In the genomic region with DNA sequence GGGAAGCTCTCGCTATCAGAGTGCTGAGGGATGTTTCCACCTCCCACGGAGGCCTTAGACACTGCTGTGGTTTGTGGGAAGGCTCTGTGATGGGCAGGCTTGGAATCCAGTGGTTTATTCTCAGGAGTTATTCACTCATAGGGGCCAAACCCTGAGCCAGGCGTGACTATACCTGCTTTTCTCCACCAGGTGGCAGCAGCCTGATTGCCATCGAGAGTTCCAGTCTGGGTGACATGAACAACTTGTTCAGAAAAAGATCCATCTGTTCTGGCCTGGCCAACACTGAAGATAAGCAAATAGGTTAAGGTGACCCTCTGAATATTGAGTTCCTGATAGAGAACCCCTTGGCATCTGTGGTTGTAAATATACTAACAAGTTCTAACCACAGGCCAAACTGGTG, we compare ENCODE assay signal across 8 mouse cellular contexts. TPM values are rescaled to one million over a fixed set of nuclear protein-coding genes. Genes with fewer than 3 reads are reported as not detected.
DNase-seq lines count a peak whose midpoint lies in the region; ATAC-seq and TF ChIP-seq lines count a peak whose summit lies in the region.

No protein-coding gene starts in this region.

- no peak overlapping the region for H3K4me2 ChIP-seq in heart, embryonic 12.5 days
- no peak overlapping the region for H3K4me2 ChIP-seq in embryonic facial prominence, embryonic 14.5 days (ENCODE audit: low read depth, low read length)

- no peak for ATAC-seq in heart, embryonic 12.5 days (ENCODE audit: insufficient number of reproducible peaks, low FRiP score)
- ATAC-seq in embryonic facial prominence, embryonic 14.5 days (ENCODE audit: low read depth): peak; percentile 35; the same call in 1 of the 2 replicates

- WGBS in heart, embryonic 12.5 days: 2% methylated on average over 4 of the region's 4 CpGs
- 2% methylated on average over 4 of the region's 4 CpGs for WGBS in bone marrow, adult 2 months
- 1% methylated on average over 4 of the region's 4 CpGs for WGBS in embryonic facial prominence, embryonic 14.5 days
- 3% methylated on average over 4 of the region's 4 CpGs for WGBS in small intestine, adult 2 months

- peak; percentile 79 to 90 for DNase-seq in heart, adult 18-20 months
- DNase-seq in embryonic facial prominence, embryonic 14.5 days (ENCODE audit: low spot score): peak; percentile 86
- peak; percentile 83 to 88 for DNase-seq in heart, postnatal 10 days
- peak; percentile 84 for DNase-seq in layer of hippocampus, adult 9-10 months (ENCODE audit: low spot score)
- peak; percentile 84 for DNase-seq in lung, postnatal 25 days (ENCODE audit: low spot score)

- H3K9me3 ChIP-seq in heart, embryonic 12.5 days (replicated peaks): no peaks in the 10 kb centered on the region
- no peaks in the 10 kb centered on the region for H3K9me3 ChIP-seq in embryonic facial prominence, embryonic 14.5 days (ENCODE audit: control insufficient read depth, low read length)

- H3K4me3 ChIP-seq in heart, embryonic 12.5 days: no peak overlapping the region
- H3K4me3 ChIP-seq in bone marrow, adult 2 months (replicated peaks; ENCODE audit: control insufficient read depth, low read depth, low read length): no peak overlapping the region
- no peak overlapping the region for H3K4me3 ChIP-seq in embryonic facial prominence, embryonic 14.5 days (ENCODE audit: low read depth, low read length)
- no peak overlapping the region for H3K4me3 ChIP-seq in small intestine, adult 2 months (ENCODE audit: low read depth, low read length)

- intact Hi-C loops in heart, postnatal 10 days (cut with DNase I): loop anchor here (1.0 kb wide), 1 partner anchor 65 kb away; no protein-coding TSS in a partner anchor

- no peak for TF ChIP-seq POLR2A in bone marrow, adult 2 months (IDR thresholded peaks at IDR 0.05; ENCODE audit: borderline replicate concordance, control insufficient read depth, low read depth, low read length)
- TF ChIP-seq POLR2A in small intestine, adult 2 months (IDR thresholded peaks at IDR 0.05; ENCODE audit: low read depth, low read length): no peak

- H3K9ac ChIP-seq in heart, embryonic 12.5 days: no peak overlapping the region
- H3K9ac ChIP-seq in embryonic facial prominence, embryonic 14.5 days (ENCODE audit: low read depth, low read length): no peak overlapping the region

- peaks cover 30% of the 10 kb centered on the region for H3K4me1 ChIP-seq in heart, embryonic 12.5 days (replicated peaks)
- H3K4me1 ChIP-seq in bone marrow, adult 2 months (ENCODE audit: control insufficient read depth, insufficient read depth, low read length): peaks cover 5% of the 10 kb centered on the region
- H3K4me1 ChIP-seq in embryonic facial prominence, embryonic 14.5 days (ENCODE audit: control insufficient read depth, insufficient read depth, low read length): peaks cover 6% of the 10 kb centered on the region; the same call in 1 of the 2 replicates
- peaks cover 18% of the 10 kb centered on the region for H3K4me1 ChIP-seq in small intestine, adult 2 months (ENCODE audit: control insufficient read depth, insufficient read depth, insufficient read length, low read length)

- H3K27me3 ChIP-seq in heart, embryonic 12.5 days (replicated peaks): no peaks in the 10 kb centered on the region
- no peaks in the 10 kb centered on the region for H3K27me3 ChIP-seq in embryonic facial prominence, embryonic 14.5 days (replicated peaks; ENCODE audit: control insufficient read depth, insufficient read depth, low read length)
- no peaks in the 10 kb centered on the region for H3K27me3 ChIP-seq in small intestine, adult 2 months (ENCODE audit: control insufficient read depth, insufficient read depth, low read length)

- no peak overlapping the region for H3K27ac ChIP-seq in heart, embryonic 12.5 days (ENCODE audit: poor library complexity, severe bottlenecking)
- no peak overlapping the region for H3K27ac ChIP-seq in bone marrow, adult 2 months (ENCODE audit: control insufficient read depth, insufficient read depth, low read depth, low read length, poor library complexity)
- no peak overlapping the region for H3K27ac ChIP-seq in embryonic facial prominence, embryonic 14.5 days (replicated peaks; ENCODE audit: low read depth, low read length)
- no peak overlapping the region for H3K27ac ChIP-seq in small intestine, adult 2 months (ENCODE audit: insufficient read depth, low read depth, low read length)

- H3K36me3 ChIP-seq in heart, embryonic 12.5 days: peaks cover 6% of the 10 kb centered on the region
- H3K36me3 ChIP-seq in embryonic facial prominence, embryonic 14.5 days (ENCODE audit: control insufficient read depth, insufficient read depth, low read length): peaks cover 13% of the 10 kb centered on the region
- H3K36me3 ChIP-seq in small intestine, adult 2 months (ENCODE audit: control insufficient read depth, insufficient read depth, low read length): peaks cover 5% of the 10 kb centered on the region

- peak; percentile 94 for TF ChIP-seq CTCF in bone marrow, adult 2 months (IDR thresholded peaks at IDR 0.05; ENCODE audit: control insufficient read depth, insufficient read depth, low read length)
- TF ChIP-seq CTCF in small intestine, adult 2 months (IDR thresholded peaks at IDR 0.05; ENCODE audit: extremely low read depth, insufficient read length, insufficient replicate concordance, low read depth, low read length): peak; percentile 81; the same call in 1 of the 2 replicates

RNA-seq across cellular contexts. Expression of gene Phb, which starts 19.3 kb away (rescaled TPM):
- total RNA-seq in heart, adult 18-20 months (2021): 100 to 1,000 TPM; 428 to 436 TPM
- 260 and 286 TPM in 2 replicates for polyA plus RNA-seq in heart, embryonic 12.5 days (2016; fragmentation: Nextera tagmentation; extraction: Ambion mirVana)
- polyA plus RNA-seq in bone marrow, adult 2 months (2011; ENCODE audit: insufficient read depth, insufficient read length, low replicate concordance, missing spikeins): 26.2 and 95.5 TPM in 2 replicates
- 238 and 240 TPM in 2 replicates for polyA plus RNA-seq in embryonic facial prominence, embryonic 14.5 days (2014; fragmentation: Nextera tagmentation; extraction: Ambion mirVana)
- 100 to 1,000 TPM; 337 to 343 TPM for total RNA-seq in heart, postnatal 10 days (2021)
- 61.3 and 68.9 TPM in 2 replicates for polyA plus RNA-seq in small intestine, adult 2 months (2012; rRNA removed)

RNA-seq across cellular contexts. Expression of gene Zfp652, which starts 26.4 kb away (rescaled TPM):
- total RNA-seq in heart, adult 18-20 months (2021): 10 to 100 TPM; 49.4 to 52.2 TPM
- 12.8 and 14.3 TPM in 2 replicates for polyA plus RNA-seq in heart, embryonic 12.5 days (2016; fragmentation: Nextera tagmentation; extraction: Ambion mirVana)
- 15.3 and 24.5 TPM in 2 replicates for polyA plus RNA-seq in bone marrow, adult 2 months (2011; ENCODE audit: insufficient read depth, insufficient read length, low replicate concordance, missing spikeins)
- 11.5 and 11.6 TPM in 2 replicates for polyA plus RNA-seq in embryonic facial prominence, embryonic 14.5 days (2014; fragmentation: Nextera tagmentation; extraction: Ambion mirVana)
- total RNA-seq in heart, postnatal 10 days (2021): 10 to 100 TPM; 48.9 to 52.2 TPM
- polyA plus RNA-seq in small intestine, adult 2 months (2012; rRNA removed): 12.4 and 25.1 TPM in 2 replicates

RNA-seq across cellular contexts. Expression of gene B130006D01Rik, which starts 37.4 kb away (rescaled TPM):
- under 1 TPM; 0.15 to 0.28 TPM for total RNA-seq in heart, adult 18-20 months (2021)
- 0.56 and 0.76 TPM in 2 replicates for polyA plus RNA-seq in heart, embryonic 12.5 days (2016; fragmentation: Nextera tagmentation; extraction: Ambion mirVana)
- 0.41 TPM in 1 of 2 replicates, not detected in the other for polyA plus RNA-seq in bone marrow, adult 2 months (2011; ENCODE audit: insufficient read depth, insufficient read length, low replicate concordance, missing spikeins)
- polyA plus RNA-seq in embryonic facial prominence, embryonic 14.5 days (2014; fragmentation: Nextera tagmentation; extraction: Ambion mirVana): 1.1 TPM in 2 replicates
- under 1 TPM; 0.47 to 0.79 TPM for total RNA-seq in heart, postnatal 10 days (2021)
- 0.05 TPM in 1 of 2 replicates, not detected in the other for polyA plus RNA-seq in small intestine, adult 2 months (2012; rRNA removed)
